Mouse (Mus musculus): ENCODE results near the gene Gm20605. TPM values are rescaled to one million over a fixed set of nuclear protein-coding genes. Genes with fewer than 3 reads are reported as not detected.

Gm20605 gene
- total and polyA plus RNA-seq, 3 experiments, result 1.1 to 9.0 (median 1.1) TPM

DNA sequence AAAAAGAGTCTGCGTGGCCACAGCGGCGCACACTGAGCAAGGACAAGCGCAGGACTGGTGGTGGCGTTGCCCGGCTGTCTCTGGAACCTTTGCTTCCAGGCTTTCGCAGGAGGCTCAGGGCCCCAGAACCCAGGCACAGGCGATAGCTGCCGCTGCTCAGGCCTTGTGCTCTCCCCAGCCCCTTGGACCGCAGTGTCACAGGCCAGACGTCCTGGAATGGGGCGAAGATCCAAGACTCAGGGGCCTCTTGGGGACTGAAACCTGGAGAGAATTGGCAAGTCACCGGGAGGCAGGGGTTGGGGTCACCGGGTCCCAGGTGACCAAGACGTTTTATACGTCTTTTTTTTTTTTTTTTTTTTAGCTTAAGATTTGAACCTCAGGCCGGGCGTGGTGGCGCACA lies 15.5 kb downstream of the Gm20605 start:
- H3K36me3 ChIP-seq (replicated peaks in 1 of 2; ENCODE audit: control insufficient read depth in 1 of 2, insufficient read depth in 1 of 2, low read length in 1 of 2), result peaks cover 35 to 45% of the 10 kb centered on the region in 2 experiments
- no peak overlapping the region for H3K4me3 ChIP-seq (replicated peaks in 1 of 3; ENCODE audit: low read depth in 2 of 3, low read length in 2 of 3, poor library complexity in 1 of 3)
- no peak for DNase-seq (ENCODE audit: extremely low read depth)
- H3K4me1 ChIP-seq (ENCODE audit: control insufficient read depth in 1 of 2, insufficient read depth in 2 of 2), result peaks cover 11 to 42% of the 10 kb centered on the region in 2 experiments
- no peak overlapping the region for H3K27ac ChIP-seq (ENCODE audit: insufficient read depth, low read depth)
- no peak overlapping the region for H3K4me2 ChIP-seq (ENCODE audit: insufficient read depth, low read depth, poor library complexity, severe bottlenecking)
- H3K79me2 ChIP-seq (replicated peaks; ENCODE audit: control insufficient read depth, extremely low read depth, insufficient read depth, poor library complexity, severe bottlenecking), result no peaks in the 10 kb centered on the region
- H3K9ac ChIP-seq (ENCODE audit: insufficient read depth, low read depth), result no peak overlapping the region
- H3K9me3 ChIP-seq (replicated peaks; ENCODE audit: low read length), result no peaks in the 10 kb centered on the region
- no peaks in the 10 kb centered on the region for H3K27me3 ChIP-seq (replicated peaks)
- in situ Hi-C loops (cut with MboI; ENCODE audit: low pct_ligation_motif_present, low pct_unique_long_range_greater_than_20kb, low sequenced_read_pairs) (no loop called here), dilution Hi-C loops (cut with MboI; ENCODE audit: extremely low pct_ligation_motif_present, extremely low pct_unique_long_range_greater_than_20kb, low sequenced_read_pairs) (no loop called here)
- TF ChIP-seq ELF1 (IDR thresholded peaks at IDR 0.05; ENCODE audit: low read depth, low read length) (no peak), BHLHE40 (IDR thresholded peaks at IDR 0.05; ENCODE audit: low read depth, low read length) (no peak), UBTF (IDR thresholded peaks at IDR 0.05; ENCODE audit: low read depth, low read length) (no peak), MYC (IDR thresholded peaks at IDR 0.05; ENCODE audit: low read depth, low read length) (no peak), USF1 (IDR thresholded peaks at IDR 0.05; ENCODE audit: low read depth, low read length) (no peak), ZKSCAN1 (IDR thresholded peaks at IDR 0.05; ENCODE audit: borderline replicate concordance, low read depth, low read length) (no peak), CHD1 (IDR thresholded peaks at IDR 0.05; ENCODE audit: low read depth, low read length) (no peak), NELFE (IDR thresholded peaks at IDR 0.05; ENCODE audit: low read depth, low read length) (no peak), SIN3A (IDR thresholded peaks at IDR 0.05; ENCODE audit: low read length) (no peak), RCOR1 (conservative IDR thresholded peaks at IDR 0.05; ENCODE audit: low read depth, low read length) (no peak), GABPA (IDR thresholded peaks at IDR 0.05; ENCODE audit: insufficient replicate concordance, low read depth, low read length) (no peak), POLR2AphosphoS2 (IDR thresholded peaks at IDR 0.05; ENCODE audit: low read depth, low read length) (no peak), HCFC1 (IDR thresholded peaks at IDR 0.05; ENCODE audit: low read depth, low read length) (no peak), IRF4 (IDR thresholded peaks at IDR 0.05; ENCODE audit: low read depth, low read length) (no peak)

- Histone ChIP-seq H3K9me3 (replicated peaks; ENCODE audit: low read length) (no peaks in the 10 kb centered on the region), H3K9ac (ENCODE audit: insufficient read depth, low read depth) (no peak overlapping the region), H3K4me1 (ENCODE audit: control insufficient read depth in 1 of 2, insufficient read depth in 2 of 2) (peaks cover 11 to 46% of the 10 kb centered on the region in 2 experiments), H3K27ac (ENCODE audit: insufficient read depth, low read depth) (no peak overlapping the region), H3K79me2 (replicated peaks; ENCODE audit: control insufficient read depth, extremely low read depth, insufficient read depth, poor library complexity, severe bottlenecking) (no peaks in the 10 kb centered on the region), H3K27me3 (replicated peaks) (no peaks in the 10 kb centered on the region), H3K36me3 (replicated peaks in 1 of 2; ENCODE audit: control insufficient read depth in 1 of 2, insufficient read depth in 1 of 2, low read length in 1 of 2) (peaks cover 28 to 39% of the 10 kb centered on the region in 2 experiments), H3K4me2 (ENCODE audit: insufficient read depth, low read depth, poor library complexity, severe bottlenecking) (no peak overlapping the region), H3K4me3 (replicated peaks in 1 of 3; ENCODE audit: low read depth in 2 of 3, low read length in 2 of 3, poor library complexity in 1 of 3) (no peak overlapping the region)
- no peak for DNase-seq (ENCODE audit: extremely low read depth)
- in situ Hi-C loops (cut with MboI; ENCODE audit: low pct_ligation_motif_present, low pct_unique_long_range_greater_than_20kb, low sequenced_read_pairs) (no loop called here), dilution Hi-C loops (cut with MboI; ENCODE audit: extremely low pct_ligation_motif_present, extremely low pct_unique_long_range_greater_than_20kb, low sequenced_read_pairs) (no loop called here)
- no peak for TF ChIP-seq ETS1 (conservative IDR thresholded peaks at IDR 0.05; ENCODE audit: low read depth, low read length)
- no peak for TF ChIP-seq CTCF (conservative IDR thresholded peaks at IDR 0.05 in 1 of 2, IDR thresholded peaks at IDR 0.05 in 1 of 2; ENCODE audit: low read depth in 2 of 2, low read length in 2 of 2)
- no peak for TF ChIP-seq E2F4 (IDR thresholded peaks at IDR 0.05; ENCODE audit: insufficient replicate concordance, low read depth, low read length)
Measured at GRCm38 (mm10) chr5:137645091-137645651, 16.2 kb downstream of the Gm20605 start.

All from CH12.LX (cell line).